Mouse (Mus musculus) cerebellum, postnatal 10 days (tissue): ENCODE results near the gene Btbd11.

Experiments
- DNase-seq, 2 experiments: peaks; one replicate each; pipeline ENCODE4 v3.0.0; 2021; ENCODE audit warnings: mixed read lengths in 2 of 2

Btbd11 gene

GRCm38 (mm10) chr10:85527722-85528121, 141.1 kb downstream of the Btbd11 start:
- DNase-seq: peak; percentile 20 to 28

GRCm38 (mm10) chr10:85533192-85533710, 146.6 kb downstream of the Btbd11 start:
- peak; percentile 74 to 78 for DNase-seq

DNA sequence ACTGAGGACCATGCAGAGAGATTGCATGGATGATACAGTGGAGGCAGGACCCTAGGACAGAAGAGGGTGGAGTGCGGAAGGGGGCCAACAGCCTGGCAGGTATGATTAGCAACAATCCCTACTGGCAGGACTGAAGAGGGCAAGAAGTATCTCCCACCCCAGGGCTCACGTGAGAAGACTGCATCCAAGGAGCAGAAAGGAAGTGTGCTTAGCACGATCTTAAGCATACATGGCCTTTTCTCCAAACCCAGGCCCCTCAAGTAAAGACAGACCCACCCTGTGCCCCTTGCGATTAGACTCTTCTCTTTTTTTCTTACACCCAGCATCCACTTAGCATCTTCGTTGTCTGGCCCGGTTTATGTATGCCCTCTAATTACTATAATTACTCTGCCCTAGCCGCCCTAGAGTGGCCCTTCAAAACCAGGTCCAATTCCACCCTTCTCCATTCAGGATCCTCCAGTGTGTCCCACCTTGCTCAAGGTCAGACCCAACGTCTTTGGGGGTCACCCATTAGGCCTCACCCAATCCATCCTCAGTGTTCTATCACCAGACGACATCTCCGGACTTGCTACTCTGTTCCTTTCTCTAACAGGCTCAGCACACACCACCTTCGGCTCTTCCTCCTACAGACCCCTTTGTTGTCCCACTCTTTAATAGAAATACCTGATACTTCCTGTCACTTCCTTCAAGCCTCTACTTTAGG, 151.6 kb downstream of the Btbd11 start:
- DNase-seq: no peak

DNA sequence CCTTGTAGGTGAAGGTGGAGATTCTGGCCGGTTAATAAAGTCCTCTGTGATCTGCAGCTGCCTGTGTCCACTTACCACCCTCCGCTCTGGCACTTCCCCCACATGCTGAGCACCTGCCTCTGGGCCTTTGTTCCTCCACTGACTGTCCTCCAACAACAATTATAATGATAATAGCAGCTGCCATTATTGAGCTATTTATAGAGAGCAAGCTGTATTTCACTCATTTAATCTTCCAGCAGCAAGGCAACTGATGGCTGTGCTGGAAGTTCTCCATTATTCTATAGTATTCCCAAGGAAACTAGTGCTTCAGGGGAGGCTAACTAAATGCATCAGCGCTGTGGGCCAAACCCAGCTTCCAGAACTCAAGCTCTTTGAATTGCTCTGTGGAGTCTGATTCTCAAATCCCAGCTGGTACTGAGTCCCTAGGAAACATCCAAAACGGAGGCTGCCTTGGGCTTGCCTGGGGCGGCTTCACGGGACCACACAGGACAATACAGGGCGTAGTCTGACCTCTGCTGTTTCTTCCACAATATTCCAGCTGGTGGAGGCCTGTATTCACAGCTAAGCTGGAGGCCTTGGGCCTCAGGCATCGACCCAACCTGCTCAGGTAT, 153.0 kb downstream of the Btbd11 start:
- peak; percentile 35 to 46 for DNase-seq

GRCm38 (mm10) chr10:85540311-85541093, 153.9 kb downstream of the Btbd11 start:
- peak; percentile 81 to 89 for DNase-seq

GRCm38 (mm10) chr10:85541481-85541880, 154.9 kb downstream of the Btbd11 start:
- DNase-seq: peak in 1 of 2 experiments; percentile 9

DNA sequence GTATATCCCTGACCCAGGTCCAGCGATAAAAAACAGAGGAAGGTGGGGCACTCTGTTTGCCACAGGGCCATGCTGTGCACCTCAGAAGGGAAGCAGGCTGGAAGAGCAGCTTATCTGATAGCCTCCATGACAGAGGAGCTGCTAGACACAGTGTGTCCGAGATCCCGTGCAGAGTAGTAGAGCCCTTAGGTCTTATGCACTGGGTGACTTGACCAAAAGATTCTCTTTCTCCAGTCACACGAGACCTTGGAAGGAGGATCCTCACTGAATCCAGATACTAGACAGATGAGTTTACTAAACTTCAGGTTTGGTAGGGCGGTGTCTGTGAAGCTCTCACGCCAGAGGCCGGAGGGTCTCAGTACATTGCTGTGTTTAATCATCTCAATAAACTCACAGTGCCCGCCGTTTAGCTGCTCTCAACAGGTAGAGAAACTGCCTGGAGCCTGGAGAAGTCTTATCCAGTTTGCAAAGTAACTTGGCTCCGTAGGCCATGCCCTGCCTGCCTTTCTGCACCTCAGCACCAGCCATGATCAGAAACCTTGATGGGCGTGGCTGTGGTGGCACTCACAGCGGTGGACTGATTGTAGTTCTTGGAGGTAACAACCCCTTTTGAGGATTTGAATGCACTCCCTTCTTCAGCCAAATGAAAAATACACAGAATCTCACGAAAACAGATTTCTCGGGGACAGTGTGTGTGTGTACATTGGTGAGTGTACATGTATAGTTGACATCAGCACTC, 155.4 kb downstream of the Btbd11 start:
- no peak for DNase-seq

DNA sequence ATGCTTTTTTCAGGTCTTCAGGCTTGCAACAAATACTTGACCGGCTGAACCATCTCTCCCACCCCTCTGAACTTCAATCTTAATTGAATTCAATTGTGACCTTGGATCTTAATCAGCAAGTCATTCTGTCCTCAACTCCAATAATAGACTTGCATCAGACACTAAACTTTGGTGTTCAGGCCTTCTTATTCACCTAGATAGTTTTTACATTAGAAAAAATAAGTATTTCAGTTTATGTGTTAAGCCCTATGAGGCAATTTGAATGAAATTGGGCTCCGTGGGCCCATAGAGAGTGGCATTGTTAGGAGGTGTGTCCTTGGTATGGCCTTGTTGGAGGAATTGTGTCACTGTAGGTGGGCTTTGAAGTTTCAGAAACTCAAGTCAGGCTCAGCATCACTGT, 156.7 kb downstream of the Btbd11 start:
- no peak for DNase-seq

DNA sequence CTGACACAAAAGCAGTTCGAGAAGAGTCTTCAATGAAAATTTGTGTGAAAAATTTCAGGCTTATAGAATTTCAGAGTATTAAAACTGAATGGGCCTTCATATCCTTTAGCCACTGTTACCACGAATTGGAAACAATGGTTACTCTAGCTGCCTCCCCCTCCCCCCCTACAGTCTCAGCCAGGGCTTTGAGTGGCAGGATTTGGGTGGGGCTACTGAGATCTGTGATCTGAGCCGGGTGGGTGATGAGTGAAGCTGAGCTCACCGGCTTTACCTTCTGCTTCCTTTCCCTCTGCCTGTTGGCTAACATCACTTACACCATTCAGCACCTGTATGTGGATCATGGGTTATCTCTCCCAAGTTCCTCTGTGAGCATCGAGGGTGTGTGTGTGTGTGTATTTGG, 158.4 kb downstream of the Btbd11 start:
- no peak for DNase-seq

DNA sequence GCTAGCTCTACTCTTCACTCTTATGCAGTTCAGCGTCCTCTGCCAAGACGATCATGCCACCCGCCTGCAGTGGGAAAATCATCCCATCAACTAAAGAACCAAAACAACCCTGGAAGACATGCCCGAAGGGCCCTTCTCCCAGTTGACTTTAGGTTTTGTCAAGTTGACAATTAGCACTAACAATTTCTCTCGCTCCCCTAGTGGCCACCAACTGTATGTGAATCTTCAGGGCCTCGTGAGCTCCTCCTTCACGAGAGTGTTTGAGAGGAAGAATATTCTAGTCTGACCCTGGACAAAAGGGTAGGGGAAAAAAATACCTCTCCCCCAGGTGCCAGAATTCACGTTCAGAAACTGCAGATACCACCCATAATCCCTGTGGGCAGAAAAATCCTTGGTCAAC, 168.6 kb downstream of the Btbd11 start:
- DNase-seq: peak; percentile 39 to 54

GRCm38 (mm10) chr10:85561418-85561817, 174.8 kb downstream of the Btbd11 start:
- DNase-seq: no peak

- no peak for DNase-seq
Measured at GRCm38 (mm10) chr10:85571456-85571855, 184.8 kb downstream of the Btbd11 start.

- no peak for DNase-seq
Measured at GRCm38 (mm10) chr10:85572571-85572970, 186.0 kb downstream of the Btbd11 start.

- DNase-seq: peak in 1 of 2 experiments; percentile 16
Measured at GRCm38 (mm10) chr10:85577891-85578420, 191.3 kb downstream of the Btbd11 start.

GRCm38 (mm10) chr10:85578571-85579465, 192.2 kb downstream of the Btbd11 start:
- DNase-seq: no peak

- DNase-seq: no peak
Measured at GRCm38 (mm10) chr10:85587758-85588157, 201.1 kb downstream of the Btbd11 start.

DNA sequence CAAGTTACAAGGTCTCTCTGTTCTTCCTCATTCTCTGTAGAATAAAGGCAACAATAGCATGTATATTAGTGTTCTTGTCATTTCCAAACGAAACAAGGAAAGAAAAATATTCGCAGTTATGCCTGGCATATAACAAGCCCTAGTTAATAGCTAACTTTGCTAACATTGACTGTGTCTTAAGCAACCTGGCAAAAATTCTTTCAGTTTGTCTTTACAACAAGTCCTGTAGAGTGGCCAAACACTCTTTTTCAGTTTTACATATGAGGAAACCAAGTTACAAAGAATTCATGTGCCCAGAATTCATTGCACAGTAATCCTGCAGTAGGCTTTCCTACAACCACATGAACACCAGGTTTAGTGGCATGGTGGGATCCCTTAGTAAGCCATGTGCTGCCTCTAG, 203.4 kb downstream of the Btbd11 start:
- DNase-seq: no peak

DNA sequence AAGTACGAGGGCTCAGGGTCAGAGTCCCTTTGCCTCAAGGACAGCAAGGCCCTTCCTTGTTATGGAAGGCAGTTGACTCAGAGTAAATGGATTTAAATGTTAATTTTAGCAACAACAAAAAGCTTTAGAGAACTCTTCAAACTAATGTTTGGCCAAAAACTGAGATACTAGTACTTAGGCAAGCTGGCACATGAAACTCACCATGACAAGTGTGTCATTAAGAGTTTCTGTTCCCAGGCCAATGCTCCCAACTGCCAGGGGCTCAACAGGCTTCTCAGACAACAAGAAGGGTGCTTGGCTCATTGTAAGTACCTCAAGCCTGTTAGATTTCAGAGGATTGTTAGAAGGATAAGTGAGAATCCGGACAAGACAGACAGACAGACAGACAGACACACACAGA, 204.7 kb downstream of the Btbd11 start:
- DNase-seq: no peak

DNA sequence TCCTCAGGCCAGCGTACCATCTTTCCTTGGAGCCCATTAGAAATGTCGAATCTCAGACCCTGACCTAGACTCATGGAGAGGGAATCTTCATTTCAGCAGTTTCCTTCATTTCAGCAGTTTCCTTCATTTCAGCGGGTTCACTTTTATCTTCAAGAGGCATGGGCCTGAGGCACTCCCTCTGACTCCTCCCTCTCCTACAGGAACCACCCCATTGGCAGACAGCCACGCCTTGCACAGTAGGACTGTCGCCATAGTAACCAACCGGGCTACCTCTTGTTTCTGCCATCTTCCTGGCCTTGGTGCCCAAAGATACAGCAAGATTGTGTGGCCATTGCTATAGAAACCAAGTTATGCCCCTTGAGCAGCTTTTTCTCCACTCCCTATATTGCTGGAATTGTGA, 205.4 kb downstream of the Btbd11 start:
- DNase-seq: peak; percentile 79 to 81

GRCm38 (mm10) chr10:85596301-85596700, 209.7 kb downstream of the Btbd11 start:
- no peak for DNase-seq

- DNase-seq: peak; percentile 91 to 93
Measured at GRCm38 (mm10) chr10:85598093-85598599, 211.5 kb downstream of the Btbd11 start.
